Mouse (Mus musculus): Measurements from ENCODE around the gene 4930550C14Rik.

The 4930550C14Rik gene

DNA sequence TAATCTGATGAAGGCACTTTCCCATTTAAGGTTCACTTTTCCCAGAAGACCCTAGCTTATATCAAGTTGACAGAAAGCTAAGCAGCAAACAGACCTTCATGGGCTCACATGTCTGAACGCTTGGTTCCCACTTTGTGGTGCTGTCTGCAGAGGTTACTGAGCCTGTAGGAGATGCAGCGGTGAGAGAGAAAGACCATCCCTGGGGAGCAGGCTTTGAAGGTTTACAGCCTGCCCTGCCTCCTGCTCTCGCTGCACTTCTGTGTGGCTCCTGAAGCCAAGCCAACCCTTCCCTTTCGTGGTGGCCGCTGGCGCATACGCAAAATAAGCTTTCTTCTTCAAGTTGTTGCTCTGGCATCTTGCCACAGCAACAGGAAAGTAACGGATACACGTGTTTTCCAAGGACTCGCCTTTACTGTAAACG, at the start of gene 4930550C14Rik:
Gene 4930550C14Rik, plus strand, starts transcription at position 35 of the 421 bp plus-strand sequence.
- DNase-seq = no peak

DNA sequence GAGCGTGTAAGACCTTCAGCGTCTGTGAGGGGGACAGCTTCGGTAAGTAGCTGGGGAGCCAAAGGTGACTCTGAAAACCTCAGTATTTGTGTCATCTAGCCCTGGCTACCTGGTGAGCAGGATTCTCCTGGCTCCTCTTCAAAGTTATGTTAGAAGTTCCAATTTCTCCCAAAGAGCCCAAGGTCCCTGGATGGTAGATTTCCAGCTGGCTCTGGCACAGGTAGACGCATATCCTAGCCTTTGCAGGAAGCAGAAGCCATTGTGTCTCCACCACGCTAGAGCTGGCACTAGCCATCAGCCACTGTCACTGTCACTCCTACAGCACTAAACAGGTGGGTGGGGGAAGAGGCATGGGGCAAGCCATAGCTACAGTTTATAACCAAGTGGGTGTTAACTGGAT, 49.0 kb upstream of the 4930550C14Rik start:
- DNase-seq = no peak

DNA sequence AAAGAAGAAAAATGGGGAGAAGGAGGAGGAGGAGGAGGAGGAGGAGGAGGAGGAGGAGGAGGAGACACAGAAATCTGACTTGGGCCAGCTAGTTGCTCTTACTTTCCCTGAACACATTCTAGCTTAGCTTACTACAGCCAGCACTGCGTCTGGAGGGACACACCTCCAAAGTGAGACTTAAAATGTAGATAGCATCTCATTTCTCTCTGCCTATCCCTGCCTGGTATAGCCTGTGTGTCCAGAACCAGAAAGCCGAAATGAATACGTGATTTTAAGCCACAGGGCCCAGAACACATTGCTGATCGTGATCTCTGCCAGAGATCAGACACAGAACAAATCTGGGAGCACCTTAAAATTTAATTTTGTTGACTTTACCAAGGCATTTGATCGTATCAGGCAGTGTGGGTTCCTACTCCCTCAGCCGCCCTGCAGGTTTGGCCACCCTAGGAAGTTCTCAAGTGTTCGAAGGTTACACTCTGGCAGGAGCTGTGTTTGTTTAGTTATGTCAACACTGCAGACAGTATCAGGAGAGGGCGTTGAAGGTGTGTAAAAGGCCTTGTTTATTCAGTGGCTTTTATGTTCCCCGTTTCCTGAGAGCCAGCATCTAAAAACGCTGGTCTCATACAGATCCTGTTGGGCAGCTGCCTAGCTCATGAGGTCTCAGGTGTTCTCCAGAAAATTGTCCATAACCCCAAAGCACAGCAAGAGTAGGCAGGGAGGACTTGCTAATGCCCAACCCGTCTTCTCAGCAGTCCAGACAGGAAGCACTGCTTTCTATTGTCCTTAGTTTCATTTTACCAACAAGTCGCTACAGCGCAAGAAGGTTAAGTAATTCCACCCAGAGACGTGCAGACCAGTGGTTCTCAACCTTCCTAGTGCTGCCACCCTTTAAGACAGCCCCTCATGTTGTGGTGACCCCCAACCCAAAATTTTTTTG, 45.6 kb upstream of the 4930550C14Rik start:
- DNase-seq = no peak

DNA sequence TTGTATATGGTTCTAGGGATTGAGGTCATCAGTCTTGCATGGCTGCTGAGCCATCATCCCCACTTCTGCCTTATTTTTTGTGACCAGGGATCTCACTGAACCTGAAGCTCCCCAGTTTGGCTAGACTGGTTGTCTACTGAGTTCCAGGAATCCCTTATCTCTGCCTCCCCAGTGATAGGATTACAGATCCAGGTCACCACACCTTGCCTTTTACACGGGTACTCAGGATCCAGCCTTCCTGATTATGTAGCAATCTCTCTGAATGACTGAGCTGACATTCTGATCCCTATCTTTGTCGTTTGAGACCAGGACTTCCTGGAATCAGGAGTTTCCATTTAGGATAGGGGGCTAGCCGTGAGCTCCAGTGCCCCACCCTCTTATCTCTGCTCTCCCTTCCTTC, 30.8 kb upstream of the 4930550C14Rik start:
- no peak for DNase-seq

DNA sequence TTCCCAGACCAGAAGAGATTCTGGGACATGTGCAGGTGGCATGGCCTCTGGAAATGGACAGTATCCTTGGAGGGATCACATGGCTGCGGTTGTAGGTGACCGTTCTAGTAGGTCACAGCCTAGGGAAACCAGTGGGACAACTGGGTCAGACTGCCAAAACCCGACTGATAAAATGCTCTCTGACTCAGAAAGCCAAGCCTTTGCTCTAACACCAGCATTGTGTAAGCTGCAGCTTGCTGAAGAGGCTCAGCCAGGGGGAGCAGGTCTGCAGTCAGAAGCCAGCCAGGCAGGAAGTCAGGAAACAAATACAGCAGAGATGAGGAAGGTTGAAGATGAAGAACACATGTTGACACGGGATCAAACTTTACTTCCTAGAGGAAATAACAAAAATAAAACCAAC, 26.2 kb upstream of the 4930550C14Rik start:
- DNase-seq = peak; percentile 19

DNA sequence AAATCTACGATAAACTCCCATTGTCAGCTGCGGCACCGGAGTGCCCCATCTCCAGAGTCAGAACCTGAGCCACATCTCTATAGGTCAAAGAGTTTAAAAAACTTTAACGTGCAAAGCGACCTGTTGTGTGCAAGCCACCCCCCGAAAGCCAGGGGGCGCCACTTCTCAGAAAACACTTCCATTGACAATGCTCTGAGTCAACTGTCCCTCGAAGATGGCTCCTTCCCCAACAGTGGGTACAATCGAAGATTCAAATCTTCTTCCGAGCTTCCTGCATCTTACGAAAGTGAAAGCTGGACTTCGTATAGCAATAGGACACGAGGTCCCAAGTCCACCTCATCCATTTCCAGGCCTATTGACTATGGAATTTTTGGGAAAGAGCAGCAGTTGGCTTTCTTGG, 25.3 kb upstream of the 4930550C14Rik start:
- DNase-seq = peak; percentile 43

DNA sequence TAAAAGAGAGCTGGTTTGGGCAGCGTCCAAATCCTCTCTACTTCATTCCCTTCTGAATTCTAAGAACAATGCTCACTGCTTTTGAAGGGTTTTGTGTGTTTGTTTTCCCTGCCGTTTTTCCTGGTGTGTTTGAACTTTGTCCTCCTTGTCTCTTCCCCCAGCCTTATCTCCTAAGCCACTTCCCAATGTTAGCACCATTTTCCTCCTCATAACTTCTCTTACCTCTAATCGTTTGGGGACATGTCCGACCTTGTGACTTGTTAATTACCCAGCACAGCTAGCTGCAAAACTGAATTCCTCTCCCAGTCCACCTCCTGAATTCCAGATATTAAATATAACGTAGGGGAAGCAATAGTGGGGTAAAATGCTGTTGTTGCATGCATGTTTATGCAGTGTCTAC, 24.5 kb upstream of the 4930550C14Rik start:
- no peak for DNase-seq

DNA sequence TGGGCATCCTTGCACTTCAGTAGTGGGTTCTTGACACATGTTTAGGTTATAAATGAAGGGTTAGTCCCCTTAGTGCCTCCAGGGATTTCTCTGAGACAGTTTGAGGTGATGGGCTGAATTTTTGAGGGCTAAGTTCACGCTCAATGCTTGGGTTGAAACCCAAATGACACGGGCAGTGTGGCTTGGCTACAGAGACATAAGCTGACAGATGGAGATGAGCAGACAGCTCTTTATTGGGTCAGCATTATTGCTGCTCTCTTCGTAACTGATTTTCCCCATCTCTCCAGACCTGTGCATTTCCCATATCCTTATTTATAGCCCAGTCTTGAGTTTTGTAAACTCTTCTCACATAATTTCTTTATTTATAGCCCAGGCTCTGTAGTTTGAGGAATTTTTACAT, 24.0 kb upstream of the 4930550C14Rik start:
- no peak for DNase-seq

DNA sequence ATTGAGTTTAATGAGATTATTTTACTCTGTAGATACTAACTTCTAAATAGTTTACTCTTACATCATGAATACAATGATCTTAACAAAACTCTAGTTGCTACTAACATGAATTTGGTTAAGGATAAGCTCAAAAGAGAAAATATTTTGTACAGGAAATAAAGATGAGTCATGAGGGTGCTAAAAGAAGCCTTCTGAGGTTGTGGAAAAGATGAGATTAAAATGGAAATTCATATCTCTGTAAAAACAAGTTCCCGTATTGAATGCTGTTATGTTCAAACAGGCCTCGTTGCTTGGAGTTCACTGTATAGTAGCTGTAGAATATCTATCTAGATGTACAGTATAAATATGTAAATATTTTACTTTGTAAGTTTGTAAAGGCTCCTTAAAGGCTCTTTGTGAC, 21.5 kb upstream of the 4930550C14Rik start:
- no peak for DNase-seq

DNA sequence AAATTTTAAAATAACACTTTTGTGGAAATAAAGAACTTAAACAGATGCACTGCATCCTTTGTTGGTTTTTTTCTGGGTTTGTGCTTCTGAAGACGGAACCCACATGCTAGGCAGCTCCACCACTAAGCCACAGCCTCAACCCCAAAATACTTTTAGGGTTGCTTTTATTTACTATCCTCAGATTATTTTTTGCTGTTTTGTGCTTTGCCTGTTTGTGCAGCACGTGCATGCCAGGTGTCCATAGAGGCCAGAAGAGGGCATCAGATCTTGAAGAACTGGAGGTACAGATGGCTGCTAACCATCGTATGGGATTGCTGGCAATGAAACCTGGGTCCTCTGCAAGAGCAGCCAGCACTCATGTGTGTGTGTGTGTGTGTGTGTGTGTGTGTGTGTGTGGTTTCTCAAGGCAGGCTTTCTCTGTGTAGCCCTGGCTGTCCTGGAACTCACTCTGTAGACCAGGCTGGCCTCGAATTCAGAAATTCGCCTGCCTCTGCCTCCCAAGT, 21.0 kb upstream of the 4930550C14Rik start:
- DNase-seq = peak; percentile 11

DNA sequence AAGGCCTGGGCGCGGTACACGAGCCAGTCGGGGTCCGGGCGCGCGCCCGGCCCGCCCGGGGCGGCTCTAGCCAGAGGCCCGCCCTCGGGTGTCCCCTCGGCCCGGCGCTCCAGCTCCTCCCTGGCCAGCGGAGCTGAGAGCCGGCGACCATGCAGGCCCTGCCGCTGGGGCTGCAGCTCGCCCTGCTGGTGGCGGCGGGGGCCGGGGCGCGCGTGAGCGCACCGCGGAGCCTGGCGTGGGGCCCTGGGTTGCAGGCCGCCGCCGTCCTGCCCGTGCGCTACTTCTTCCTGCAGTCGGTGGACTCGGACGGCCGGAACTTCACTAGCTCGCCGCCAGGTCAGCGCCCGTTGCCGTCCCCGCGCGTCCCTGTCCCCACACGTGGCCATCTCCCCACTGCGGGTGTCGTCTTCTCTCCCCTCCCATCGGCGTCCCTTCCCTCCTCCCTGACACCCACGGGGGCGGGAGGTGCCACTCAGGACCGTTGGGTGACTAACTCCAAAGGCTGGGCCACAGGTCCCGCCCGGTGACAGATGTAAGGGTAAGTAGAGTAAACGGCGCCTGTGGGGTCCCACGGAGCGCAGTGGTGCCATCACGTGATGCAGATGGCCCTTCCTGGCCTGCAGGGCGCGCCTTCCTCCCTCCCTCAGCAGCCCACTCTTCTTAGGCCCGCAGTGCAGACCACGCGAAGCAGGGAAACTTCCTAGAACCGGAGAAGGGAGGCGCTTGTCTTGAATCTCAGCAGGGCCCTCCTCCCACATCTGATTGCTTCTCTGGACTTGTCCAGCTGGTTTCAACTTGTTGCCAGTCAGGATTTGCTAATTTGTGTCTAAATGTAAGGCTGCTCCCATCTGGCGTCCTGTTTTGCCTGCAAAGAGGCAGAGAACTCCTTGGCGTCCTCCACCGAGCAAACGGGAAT, 17.9 kb upstream of the 4930550C14Rik start, which contains the start of gene Kdelc2:
Gene Kdelc2, plus strand, starts transcription at position 75 of the 916 bp plus-strand sequence.
- DNase-seq = peak; percentile 37

DNA sequence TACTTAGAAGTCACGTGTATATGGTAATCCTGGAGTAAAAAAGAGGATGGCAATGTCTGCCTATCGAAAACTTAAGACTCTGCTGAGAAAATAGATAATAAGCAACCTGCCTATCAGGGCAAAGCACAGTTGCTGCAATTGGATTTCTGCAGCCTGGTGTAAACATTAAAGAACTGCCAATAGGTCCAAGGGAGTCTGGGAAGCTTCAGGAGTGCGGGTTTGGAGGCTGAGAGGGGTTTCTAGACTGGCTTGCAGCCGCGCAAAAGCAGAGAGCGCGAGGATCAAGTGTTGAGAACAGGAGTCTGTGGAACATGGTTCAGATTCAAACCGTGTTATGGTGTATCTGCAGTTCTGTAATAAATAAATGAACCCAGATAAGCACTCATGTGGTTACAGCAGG, 17.3 kb upstream of the 4930550C14Rik start:
- no peak for DNase-seq

DNA sequence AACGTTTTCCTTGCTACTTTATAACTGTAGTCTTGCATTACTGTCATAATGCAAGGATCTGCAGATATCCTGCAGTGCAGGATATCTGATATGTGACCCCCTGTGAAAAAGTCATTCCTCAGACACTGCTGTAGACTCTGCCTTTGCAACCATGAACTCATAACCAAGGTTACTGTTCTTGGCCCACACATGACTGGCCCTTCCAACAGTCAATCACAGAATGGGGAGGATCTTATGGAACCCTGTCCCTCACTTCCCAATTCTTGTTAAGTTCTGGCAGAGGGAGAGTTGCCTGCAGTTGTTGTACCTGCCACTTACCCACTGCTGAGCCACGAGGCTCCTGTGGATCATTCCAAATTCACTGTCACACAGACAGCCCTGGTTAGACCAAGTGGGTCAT, 14.7 kb upstream of the 4930550C14Rik start:
- no peak for DNase-seq

DNA sequence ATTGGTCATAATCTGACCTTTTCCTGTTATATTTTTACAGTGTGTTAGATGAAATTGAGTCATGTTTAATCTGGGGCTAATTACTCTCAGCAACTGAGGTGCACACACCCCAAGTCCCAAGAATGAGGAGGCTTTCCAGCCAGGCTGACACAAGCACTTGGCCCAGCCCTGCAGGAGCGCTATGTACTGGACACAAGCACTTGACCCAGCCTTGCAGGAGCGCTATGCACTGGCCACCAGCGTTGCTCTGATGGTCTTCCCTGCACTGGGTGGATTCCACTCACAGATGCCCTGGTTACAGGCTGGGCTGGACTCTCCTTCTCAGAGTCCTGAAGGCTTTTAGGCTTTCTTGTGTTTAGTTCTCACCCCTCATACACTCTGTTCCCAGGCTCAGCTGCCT, 13.0 kb upstream of the 4930550C14Rik start:
- DNase-seq = no peak

DNA sequence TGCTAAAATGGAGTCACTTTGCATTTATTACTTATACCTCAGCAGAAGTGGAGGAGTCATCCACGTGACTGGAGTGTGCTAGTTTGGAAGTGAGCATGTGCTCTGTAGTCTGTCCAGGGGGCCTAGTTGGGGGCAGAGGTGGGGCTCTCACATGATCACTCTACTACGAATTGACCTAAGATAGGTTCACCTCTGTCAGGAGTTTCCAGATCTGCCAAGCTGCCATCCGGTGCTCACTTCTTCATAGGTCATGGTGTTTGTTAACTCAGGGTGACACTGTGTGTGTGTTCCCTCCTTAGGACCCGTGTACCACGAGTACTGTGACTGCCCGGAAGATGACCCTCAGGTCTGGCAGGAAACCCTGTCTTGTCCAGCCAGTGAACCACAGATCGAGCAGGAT, 12.0 kb upstream of the 4930550C14Rik start:
- DNase-seq = no peak

DNA sequence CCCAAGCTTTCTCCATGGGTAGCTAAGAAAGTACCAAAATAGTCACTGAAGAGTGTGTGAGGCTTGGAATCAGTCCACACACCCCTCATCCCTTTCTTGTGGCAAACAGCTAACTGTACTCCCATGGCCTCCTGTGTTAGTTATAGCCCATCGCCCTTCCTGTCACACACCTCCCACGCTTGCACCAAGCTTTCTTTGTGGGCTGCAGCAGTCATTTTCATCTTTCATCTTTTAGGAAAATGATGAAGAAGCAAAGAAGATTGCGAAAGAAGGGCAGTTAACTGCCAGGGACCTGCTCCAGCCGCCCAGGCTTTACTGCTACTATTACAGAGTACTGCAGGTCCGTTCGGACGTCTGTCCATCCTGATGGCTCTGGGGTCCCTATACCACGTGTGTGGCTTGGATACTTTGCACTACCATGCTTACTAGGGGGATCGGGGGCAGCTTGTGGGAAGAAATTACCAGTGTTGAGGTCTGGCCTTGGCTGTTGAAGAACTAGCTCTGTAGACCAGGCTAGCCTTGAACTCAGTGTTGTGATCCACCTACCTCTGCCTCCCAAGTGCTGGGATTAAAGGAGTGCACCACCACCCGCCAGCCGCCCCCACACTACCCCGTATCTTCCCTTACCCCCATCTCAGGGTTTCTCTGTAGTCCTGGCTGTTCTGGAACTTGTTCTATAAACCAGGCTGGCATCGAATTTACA, 4.3 kb upstream of the 4930550C14Rik start:
- DNase-seq = no peak

DNA sequence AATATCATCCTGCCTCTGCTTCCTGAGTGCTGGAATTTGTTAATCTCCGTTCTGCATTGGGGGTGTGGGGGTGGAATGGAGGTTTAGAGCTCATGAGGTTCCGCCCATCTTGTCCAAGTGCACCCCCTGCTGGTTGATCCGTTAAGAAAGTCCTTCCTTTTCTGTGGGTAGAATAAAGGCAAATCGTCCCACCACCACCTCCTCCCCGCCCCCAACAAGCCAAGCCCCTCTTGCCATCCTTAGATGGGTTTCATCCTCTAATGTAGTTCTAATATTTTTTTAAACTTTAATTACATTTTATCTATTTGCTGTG, 3.8 kb upstream of the 4930550C14Rik start:
- DNase-seq = peak; percentile 78

DNA sequence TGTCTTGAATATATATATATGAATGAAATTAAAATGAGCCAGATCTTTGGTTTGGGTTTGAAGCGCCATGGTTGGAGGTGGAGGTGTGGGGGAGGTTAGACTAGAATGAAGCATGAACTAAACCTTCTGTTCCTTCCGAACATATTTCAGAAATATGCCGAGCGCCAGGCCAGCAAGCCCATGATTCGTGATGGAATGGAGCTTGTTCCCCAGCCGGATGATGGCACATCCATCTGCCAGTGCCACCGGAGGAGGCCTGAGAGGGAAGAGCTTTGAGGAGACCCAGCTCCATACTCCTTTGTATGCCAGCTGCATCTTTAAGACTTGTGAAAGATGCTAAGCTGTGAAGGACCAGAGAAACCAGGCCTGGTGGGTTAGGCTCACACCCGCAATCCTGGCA, 2.6 kb upstream of the 4930550C14Rik start:
- DNase-seq = no peak

DNA sequence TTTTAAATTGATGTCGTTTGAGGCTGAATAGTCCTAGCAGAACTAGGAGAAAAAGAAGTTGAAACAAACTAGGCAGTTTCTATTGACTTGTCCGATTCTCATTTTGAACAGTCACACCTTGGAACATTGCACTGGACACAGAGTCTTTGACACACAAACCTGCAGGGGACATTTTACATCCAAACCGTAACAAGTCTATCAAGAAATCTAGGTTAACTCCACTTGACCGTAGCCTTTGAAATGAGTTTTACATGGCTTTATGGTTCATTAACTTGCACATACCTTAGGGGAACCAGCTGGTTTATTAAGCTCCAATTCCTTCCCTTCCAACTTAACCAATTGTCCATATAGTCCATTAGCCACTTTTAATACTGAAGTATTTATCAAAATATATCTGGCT, 1.4 kb upstream of the 4930550C14Rik start:
- DNase-seq = no peak

DNA sequence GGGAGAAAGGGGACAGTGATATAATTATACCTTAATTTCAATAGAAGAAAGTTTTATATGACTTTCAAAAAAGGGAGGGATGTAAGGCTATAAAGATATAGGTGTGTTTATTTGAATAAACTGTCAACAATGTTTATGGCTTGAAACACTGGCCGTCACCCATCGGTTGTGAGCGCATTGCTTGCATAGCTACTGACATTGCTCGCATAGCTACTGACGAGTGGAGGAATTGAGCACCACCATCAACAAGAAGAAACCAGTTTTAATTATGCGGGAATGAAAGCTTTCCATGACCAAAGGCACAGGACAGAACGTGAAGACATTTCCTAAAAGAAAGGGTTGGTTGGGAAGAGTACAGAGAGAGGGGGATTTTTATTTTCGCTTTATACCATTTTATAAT, 979 bp upstream of the 4930550C14Rik start:
- no peak for DNase-seq

DNA sequence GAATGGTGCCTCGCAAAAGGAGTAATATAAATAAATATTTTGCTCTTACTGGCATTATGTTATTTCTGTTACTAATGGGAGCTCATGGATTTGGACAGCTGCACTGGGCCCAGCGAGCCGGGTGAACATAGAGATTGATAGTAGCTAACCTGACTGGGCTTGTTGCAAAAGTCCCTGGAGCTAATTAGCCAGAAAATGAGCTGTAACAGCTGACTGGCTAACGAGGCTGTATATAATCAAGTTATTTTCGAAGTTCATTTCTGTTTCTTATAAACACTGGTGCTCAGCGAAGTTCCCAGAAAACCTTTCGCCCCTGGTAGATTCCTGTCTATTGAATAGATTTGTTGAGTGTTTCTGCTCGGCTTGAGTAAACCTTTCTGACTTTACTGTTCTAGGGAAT, 866 bp downstream of the 4930550C14Rik start:
- DNase-seq = no peak

DNA sequence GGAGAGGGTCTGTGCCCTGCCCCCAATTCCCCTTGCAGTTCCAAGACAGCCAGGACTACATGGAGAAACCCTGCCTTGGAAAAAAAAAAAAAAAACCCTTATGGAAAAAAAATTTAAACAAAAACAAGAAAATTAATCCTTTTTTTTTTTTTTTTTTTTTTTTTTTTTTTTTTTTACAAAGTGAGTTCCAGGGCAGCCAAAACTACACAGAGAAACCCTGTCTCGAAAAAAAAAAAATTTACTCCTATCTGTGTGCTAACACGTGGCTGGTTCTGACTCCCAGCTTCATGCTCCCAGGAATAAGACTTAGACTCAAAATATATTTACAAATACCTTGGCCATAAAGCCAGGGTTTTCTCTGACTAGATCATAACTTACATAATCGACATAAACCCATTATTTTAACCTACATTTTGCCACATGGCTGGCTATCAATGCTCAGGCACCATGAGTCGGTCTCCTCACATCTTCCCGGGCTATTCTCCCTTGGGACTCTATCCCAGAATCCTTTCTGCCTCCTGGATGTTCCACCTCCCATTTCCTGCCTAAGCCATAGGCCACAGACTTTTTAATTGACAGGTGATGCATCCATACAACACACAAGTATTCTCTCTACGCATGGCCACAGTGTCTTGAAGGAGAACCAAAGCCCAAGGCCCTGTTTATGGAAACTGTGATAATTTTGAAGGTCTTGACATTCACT, 2.1 kb downstream of the 4930550C14Rik start:
- no peak for DNase-seq
